Mouse (Mus musculus) cerebral cortex, adult 2 months (tissue): ENCODE results near the gene Cstf1.

Experiments used
- WGBS: fragments of 180-500 bp; shearing (Covaris S2); methylation state at CpG from one replicate; pipeline ENCODE4 v1.1.7; 2018; 5-methylcytosine and 5-hydroxymethylcytosine counted together

The Cstf1 gene

GRCm38 (mm10) chr2:172376551-172376950, 6.1 kb downstream of the Cstf1 start:
- WGBS, result 78% methylated on average over 4 of the region's 4 CpGs

- WGBS, result 64% methylated on average over 5 of the region's 5 CpGs
These were observed 6.6 kb downstream of the Cstf1 start for GRCm38 (mm10) chr2:172376999-172377515.

GRCm38 (mm10) chr2:172378332-172378731, 7.9 kb downstream of the Cstf1 start:
- WGBS, result 67% methylated on average over 7 of the region's 7 CpGs

- 88% methylated on average over 17 of the region's 17 CpGs for WGBS
These were observed 10.0 kb downstream of the Cstf1 start for GRCm38 (mm10) chr2:172380513-172380912.

- WGBS, result 90% methylated on average over 11 of the region's 11 CpGs
These were observed 10.9 kb downstream of the Cstf1 start for GRCm38 (mm10) chr2:172381341-172381740.

GRCm38 (mm10) chr2:172381898-172382297, 11.4 kb downstream of the Cstf1 start:
- WGBS, result 80% methylated on average over 12 of the region's 12 CpGs

GRCm38 (mm10) chr2:172384715-172385114, 14.2 kb downstream of the Cstf1 start:
- WGBS, result 89% methylated on average over 3 of the region's 3 CpGs

- WGBS, result 62% methylated on average over 6 of the region's 6 CpGs
These were observed 19.9 kb downstream of the Cstf1 start for GRCm38 (mm10) chr2:172390341-172390740.

- WGBS, result 35% methylated on average over 10 of the region's 10 CpGs
These were observed 21.6 kb downstream of the Cstf1 start for GRCm38 (mm10) chr2:172392041-172392521.

- 46% methylated on average over 13 of the region's 13 CpGs for WGBS
These were observed 23.0 kb downstream of the Cstf1 start, which contains the start of gene Cass4 for GRCm38 (mm10) chr2:172393391-172394051. Cass4 (plus strand) TSS chr2:172393794.

GRCm38 (mm10) chr2:172394052-172394392, 23.5 kb downstream of the Cstf1 start:
- WGBS, result 89% methylated on average over 2 of the region's 2 CpGs

- WGBS, result 80% methylated on average over 4 of the region's 4 CpGs
These were observed 24.2 kb downstream of the Cstf1 start for GRCm38 (mm10) chr2:172394671-172395070.

- 65% methylated on average over 9 of the region's 9 CpGs for WGBS
These were observed 25.5 kb downstream of the Cstf1 start for GRCm38 (mm10) chr2:172395961-172396360.

GRCm38 (mm10) chr2:172399901-172400300, 29.4 kb downstream of the Cstf1 start:
- WGBS, result 23% methylated on average over 9 of the region's 9 CpGs

GRCm38 (mm10) chr2:172401116-172401825, 30.8 kb downstream of the Cstf1 start:
- WGBS, result 72% methylated on average over 13 of the region's 13 CpGs

- 63% methylated on average over 7 of the region's 7 CpGs for WGBS
These were observed 33.8 kb downstream of the Cstf1 start for GRCm38 (mm10) chr2:172404239-172404638.

GRCm38 (mm10) chr2:172405011-172405410, 34.5 kb downstream of the Cstf1 start:
- 85% methylated on average over 3 of the region's 3 CpGs for WGBS

- 83% methylated on average over 4 of the region's 4 CpGs for WGBS
These were observed 35.7 kb downstream of the Cstf1 start for GRCm38 (mm10) chr2:172406173-172406572.

- 87% methylated on average over 2 of the region's 2 CpGs for WGBS
These were observed 37.0 kb downstream of the Cstf1 start for GRCm38 (mm10) chr2:172407499-172407898.

- 75% methylated on average over 2 of the region's 2 CpGs for WGBS
These were observed 40.2 kb downstream of the Cstf1 start for GRCm38 (mm10) chr2:172410686-172411085.

- WGBS, result 56% methylated on average over 11 of the region's 11 CpGs
These were observed 40.6 kb downstream of the Cstf1 start for GRCm38 (mm10) chr2:172411091-172411490.

GRCm38 (mm10) chr2:172412454-172412853, 42.0 kb downstream of the Cstf1 start:
- 19% methylated on average over 9 of the region's 9 CpGs for WGBS

GRCm38 (mm10) chr2:172413273-172413672, 42.8 kb downstream of the Cstf1 start:
- 65% methylated on average over 4 of the region's 4 CpGs for WGBS
